Mouse (Mus musculus) forebrain, embryonic 11.5 days (tissue): Measurements from ENCODE around the gene Clmp. TPM values are rescaled to one million over a fixed set of nuclear protein-coding genes. Genes with fewer than 3 reads are reported as not detected.
"Not testable (repeated sequence)": the region's sequence is repeated elsewhere in the genome, so short reads cannot be mapped to it uniquely, and the experiment has no call there.

Experiments used
- ATAC-seq: fragments of 200-750 bp; cut with Nextera tagmentation; replicated peaks from 2 replicates; pipeline ENCODE4 v1.8.0; 2017; ENCODE audit warnings: moderate TSS enrichment; ENCODE audit not compliant: low FRiP score
- DNase-seq: peaks from one replicate; pipeline ENCODE4 v3.0.0-alpha.2; 2017; ENCODE audit warnings: low spot score
- H3K27ac ChIP-seq: fragments of 300-500 bp; sonication (generic); 2 replicates; pipeline ENCODE4 v1.5.1; 2014; ENCODE audit warnings: low read depth, low read length
- H3K27me3 ChIP-seq: fragments of 300-500 bp; sonication (generic); 2 replicates; pipeline ENCODE4 v1.6.1; 2014; ENCODE audit warnings: mild to moderate bottlenecking, low read length, mixed read lengths; ENCODE audit not compliant: control insufficient read depth, insufficient read depth
- H3K36me3 ChIP-seq: fragments of 300-500 bp; sonication (generic); 2 replicates; pipeline ENCODE4 v1.6.1; 2014; ENCODE audit warnings: mild to moderate bottlenecking, low read length, moderate library complexity, mixed read lengths; ENCODE audit not compliant: control insufficient read depth, insufficient read depth
- H3K4me1 ChIP-seq: fragments of 300-500 bp; sonication (generic); replicated peaks from 2 replicates; pipeline ENCODE4 v1.6.1; 2014; ENCODE audit warnings: low read length, mixed read lengths; ENCODE audit not compliant: control insufficient read depth, insufficient read depth
- H3K4me2 ChIP-seq: fragments of 300-500 bp; sonication (generic); 2 replicates; pipeline ENCODE4 v1.6.1; 2014; ENCODE audit warnings: low read depth, mild to moderate bottlenecking, low read length, moderate library complexity, mixed read lengths; ENCODE audit not compliant: severe bottlenecking
- H3K4me3 ChIP-seq: fragments of 300-500 bp; sonication (generic); 2 replicates; pipeline ENCODE4 v1.5.1; 2014; ENCODE audit warnings: low read depth, low read length
- H3K9ac ChIP-seq: fragments of 300-500 bp; sonication (generic); 2 replicates; pipeline ENCODE4 v1.6.1; 2014; ENCODE audit warnings: low read length
- H3K9me3 ChIP-seq: fragments of 300-500 bp; sonication (generic); 2 replicates; pipeline ENCODE4 v1.6.1; 2016; ENCODE audit warnings: low read length, mixed read lengths; ENCODE audit not compliant: control insufficient read depth
- WGBS: fragments of 180-500 bp; shearing (Covaris S2); extraction: QIAGEN DNeasy Blood & Tissue Kit; methylation state at CpG from one replicate; pipeline ENCODE4 v1.1.7; 2014; 5-methylcytosine and 5-hydroxymethylcytosine counted together
- polyA plus RNA-seq: library from polyadenylated mRNA; unstranded; fragments of >200 nt; fragmentation: Nextera tagmentation; extraction: Ambion mirVana; gene quantifications from 2 replicates; pipeline ENCODE4 v1.2.1, GENCODE M21; 2014

The Clmp gene
- polyA plus RNA-seq, 1 experiment from 2014 or later: 23.3 TPM

DNA sequence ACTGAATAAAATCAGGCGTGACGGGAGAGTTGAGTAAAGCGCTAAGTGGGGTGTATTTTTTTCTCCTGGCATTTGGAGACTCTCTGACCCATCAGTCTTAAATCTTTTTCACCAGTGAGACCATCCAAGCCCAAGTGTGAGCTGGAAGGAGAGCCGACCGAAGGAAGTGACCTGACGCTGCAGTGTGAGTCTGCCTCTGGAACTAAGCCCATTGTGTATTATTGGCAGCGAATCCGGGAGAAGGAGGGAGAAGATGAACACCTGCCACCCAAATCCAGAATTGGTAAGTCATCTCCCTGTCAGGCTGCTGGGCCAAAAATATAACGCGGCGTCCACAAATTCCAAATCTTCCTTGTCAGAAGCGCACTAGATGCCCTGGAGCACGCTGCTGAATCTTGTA, 86.5 kb downstream of the Clmp start:
- Histone ChIP-seq H3K4me2 (no peak overlapping the region), H3K4me3 (no peak overlapping the region), H3K9ac (no peak overlapping the region), H3K27ac (no peak overlapping the region), H3K9me3 (no peaks in the 10 kb centered on the region), H3K4me1 (no peaks in the 10 kb centered on the region; the same call in 1 of the 2 replicates), H3K27me3 (no peaks in the 10 kb centered on the region), H3K36me3 (no peaks in the 10 kb centered on the region)
- DNase-seq (no peak), ATAC-seq (no peak)
- 83% methylated on average over 13 of the region's 13 CpGs for WGBS

DNA sequence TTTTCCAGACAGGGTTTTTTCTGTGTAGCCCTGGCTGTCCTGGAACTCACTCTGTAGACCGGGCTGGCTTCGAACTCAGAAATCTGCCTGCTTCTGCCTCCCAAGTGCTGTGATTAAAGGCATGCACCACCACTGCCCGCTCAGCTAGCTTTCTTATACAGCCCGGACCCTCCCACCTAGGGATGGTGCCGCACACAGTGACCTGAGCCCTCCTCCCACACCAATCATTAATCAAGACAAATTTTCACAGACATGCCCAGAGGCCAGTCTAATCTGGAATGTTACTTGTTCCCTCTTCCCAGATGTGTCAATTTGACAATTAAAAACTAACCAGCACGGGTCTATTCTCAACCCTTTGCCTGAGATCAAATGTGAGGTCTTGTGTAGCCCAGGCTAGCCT, 87.4 kb downstream of the Clmp start:
- H3K4me2 ChIP-seq, H3K9me3 ChIP-seq, ATAC-seq, H3K9ac ChIP-seq, H3K27ac ChIP-seq, H3K4me3 ChIP-seq, H3K36me3 ChIP-seq, H3K4me1 ChIP-seq, H3K27me3 ChIP-seq, DNase-seq: not testable (repeated sequence)
- WGBS: 84% methylated on average over 6 of the region's 6 CpGs

DNA sequence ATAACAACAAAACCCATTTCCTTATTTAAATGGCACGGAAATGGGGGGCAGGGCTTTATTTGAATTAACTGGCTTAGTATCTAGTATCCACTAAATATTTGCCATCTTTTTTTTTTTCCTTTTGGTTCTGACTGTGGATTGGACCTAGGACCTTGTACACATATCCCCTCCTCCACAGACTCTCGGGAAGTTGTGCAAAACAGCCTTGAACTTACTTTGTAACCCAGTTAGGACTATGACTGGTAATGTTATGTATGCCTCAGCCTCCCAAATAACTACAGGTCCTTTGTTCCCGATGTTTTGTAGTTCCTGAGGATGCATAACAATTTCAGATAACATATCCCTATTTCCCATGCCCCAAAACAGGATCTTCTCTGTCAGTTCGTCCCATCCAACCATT, 88.1 kb downstream of the Clmp start:
- Histone ChIP-seq H3K4me2 (no peak overlapping the region), H3K27me3 (no peaks in the 10 kb centered on the region), H3K9ac (no peak overlapping the region), H3K4me1 (no peaks in the 10 kb centered on the region; the same call in 1 of the 2 replicates), H3K27ac (no peak overlapping the region), H3K9me3 (no peaks in the 10 kb centered on the region), H3K36me3 (no peaks in the 10 kb centered on the region), H3K4me3 (no peak overlapping the region)
- 86% methylated on average over 4 of the region's 4 CpGs for WGBS
- DNase-seq (no peak), ATAC-seq (no peak)

DNA sequence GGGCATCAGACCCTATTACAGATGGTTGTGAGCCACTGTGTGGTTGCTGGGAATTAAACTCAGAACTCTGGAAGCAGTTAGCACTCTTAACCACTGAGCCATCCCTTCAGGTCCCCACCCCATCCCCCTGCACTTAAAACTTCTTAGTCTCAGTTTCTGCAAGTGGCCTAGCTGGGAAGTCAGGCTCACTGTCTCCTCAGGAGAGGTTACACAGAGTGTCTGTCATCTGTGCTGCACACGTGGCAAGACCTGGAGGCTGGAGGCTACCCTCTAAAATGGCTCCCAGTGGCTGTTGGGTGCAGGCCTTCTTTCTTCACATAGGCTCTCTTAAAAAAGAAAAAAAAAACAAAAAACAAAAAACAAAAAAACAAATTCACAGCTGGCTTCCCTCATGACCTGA, 90.3 kb downstream of the Clmp start:
- no peaks in the 10 kb centered on the region for H3K27me3 ChIP-seq
- no peaks in the 10 kb centered on the region for H3K4me1 ChIP-seq
- H3K4me3 ChIP-seq: no peak overlapping the region
- H3K9me3 ChIP-seq: no peaks in the 10 kb centered on the region
- DNase-seq (no peak), ATAC-seq (no peak)
- no peak overlapping the region for H3K9ac ChIP-seq
- H3K36me3 ChIP-seq: no peaks in the 10 kb centered on the region
- H3K27ac ChIP-seq: no peak overlapping the region
- 74% methylated on average over 1 of the region's 1 CpGs for WGBS
- H3K4me2 ChIP-seq: no peak overlapping the region

DNA sequence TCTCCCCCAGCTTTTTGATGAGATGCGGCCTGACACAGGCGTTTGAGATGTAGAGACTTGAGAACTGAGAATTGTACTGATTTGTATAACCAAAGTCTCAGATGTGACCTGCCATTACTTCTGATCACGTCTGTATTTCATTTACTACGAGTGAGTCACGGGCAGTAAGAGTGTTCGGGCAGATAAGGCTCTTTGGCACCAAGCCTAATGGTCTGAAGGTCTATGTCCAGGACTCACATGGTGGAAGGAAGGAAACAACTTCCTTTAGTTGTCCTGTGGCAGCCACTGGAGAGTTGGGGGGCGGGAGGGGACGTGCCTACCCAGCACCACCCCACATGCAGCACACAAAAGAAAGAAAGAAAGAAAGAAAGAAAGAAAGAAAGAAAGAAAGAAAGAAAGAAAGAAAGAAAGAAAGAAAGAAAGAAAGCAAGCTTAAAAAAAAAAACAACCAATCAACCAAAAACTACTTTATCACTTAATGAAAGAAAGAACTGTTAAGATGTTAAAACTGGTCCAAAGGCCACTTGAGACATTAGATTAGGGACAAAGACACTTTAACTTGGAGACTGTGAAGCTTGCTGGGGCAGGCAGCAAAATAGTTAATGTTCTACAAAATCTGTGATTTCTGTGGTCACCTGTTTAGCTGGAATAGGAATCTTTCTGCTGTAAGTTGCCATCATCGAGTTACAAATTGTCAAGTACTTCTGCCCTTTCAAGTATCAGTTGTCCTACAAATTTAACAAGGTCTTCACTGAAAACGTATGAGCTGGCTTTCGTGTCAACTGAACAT, 90.9 kb downstream of the Clmp start:
- H3K4me1 ChIP-seq: no peaks in the 10 kb centered on the region
- no peaks in the 10 kb centered on the region for H3K27me3 ChIP-seq
- 79% methylated on average over 11 of the region's 11 CpGs for WGBS
- no peak for DNase-seq
- no peak overlapping the region for H3K9ac ChIP-seq
- H3K9me3 ChIP-seq: no peaks in the 10 kb centered on the region
- no peak overlapping the region for H3K4me2 ChIP-seq
- H3K27ac ChIP-seq: no peak overlapping the region
- ATAC-seq: no peak
- H3K4me3 ChIP-seq: no peak overlapping the region
- no peaks in the 10 kb centered on the region for H3K36me3 ChIP-seq

DNA sequence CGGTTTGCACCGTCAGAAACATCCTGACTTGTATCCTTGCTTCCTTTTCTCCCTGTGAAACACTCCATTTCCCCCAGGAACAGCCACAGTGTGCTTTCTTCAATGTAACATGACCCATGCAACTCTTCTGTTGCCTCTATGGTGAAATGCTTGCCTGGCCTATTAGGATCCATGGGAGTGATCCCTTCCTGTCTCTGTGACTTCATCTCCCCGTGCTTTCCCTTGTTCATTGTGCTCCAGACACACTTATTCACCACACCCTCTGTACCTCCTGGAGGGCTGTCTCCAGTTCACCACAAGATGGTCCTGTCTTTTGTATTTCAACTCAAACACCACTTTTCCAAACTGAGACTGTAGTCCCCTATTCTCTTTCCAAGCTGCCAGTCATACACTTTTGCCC, 94.3 kb downstream of the Clmp start:
- Histone ChIP-seq H3K27me3 (peaks cover 4% of the 10 kb centered on the region; the same call in 1 of the 2 replicates), H3K4me1 (peaks cover 6% of the 10 kb centered on the region; the same call in 1 of the 2 replicates), H3K9me3 (no peaks in the 10 kb centered on the region), H3K36me3 (no peaks in the 10 kb centered on the region), H3K4me3 (no peak overlapping the region), H3K9ac (no peak overlapping the region), H3K27ac (no peak overlapping the region), H3K4me2 (no peak overlapping the region)
- WGBS: 73% methylated on average over 3 of the region's 3 CpGs
- ATAC-seq (no peak), DNase-seq (no peak)

DNA sequence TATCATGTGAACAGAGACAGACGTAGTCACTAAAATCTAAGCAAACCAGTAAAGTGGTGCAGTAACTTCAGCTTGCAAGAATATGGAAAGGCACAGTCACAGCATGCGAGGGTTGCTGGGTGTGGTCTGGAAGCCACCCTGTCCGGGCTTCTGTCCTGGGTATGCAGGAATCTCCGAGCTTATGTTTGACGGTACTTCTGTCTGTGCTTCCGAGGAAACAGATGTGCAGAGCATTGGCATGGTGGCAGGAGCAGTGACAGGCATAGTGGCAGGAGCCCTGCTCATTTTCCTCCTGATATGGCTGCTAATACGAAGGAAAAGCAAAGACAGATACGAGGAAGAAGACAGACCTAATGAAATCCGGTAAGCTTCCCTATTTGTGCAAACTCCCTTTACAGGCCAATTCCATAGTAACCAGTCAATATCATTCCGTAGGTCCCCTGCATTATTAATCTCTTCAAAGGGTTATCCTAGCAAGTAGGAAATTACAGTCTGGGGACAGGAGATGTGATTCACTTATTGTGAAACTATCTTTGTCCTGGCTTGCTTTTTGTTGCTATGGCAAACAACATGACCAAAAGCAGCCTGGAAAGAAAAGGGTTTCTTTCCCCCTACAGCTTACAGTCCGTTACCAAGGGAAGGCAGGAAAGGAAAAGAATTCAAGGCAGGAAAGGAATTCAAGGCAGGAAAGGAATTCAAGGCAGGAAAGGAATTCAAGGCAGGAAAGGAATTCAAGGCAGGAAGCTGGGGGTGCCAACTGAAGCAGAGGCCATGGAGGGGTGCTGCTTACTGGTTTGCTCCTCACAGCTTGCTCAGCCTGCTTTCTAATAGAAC, 95.3 kb downstream of the Clmp start:
- no peak overlapping the region for H3K27ac ChIP-seq
- H3K36me3 ChIP-seq: no peaks in the 10 kb centered on the region
- ATAC-seq: no peak
- DNase-seq: no peak
- WGBS: 79% methylated on average over 11 of the region's 11 CpGs
- H3K4me2 ChIP-seq: no peak overlapping the region
- no peak overlapping the region for H3K9ac ChIP-seq
- H3K9me3 ChIP-seq: no peaks in the 10 kb centered on the region
- H3K4me1 ChIP-seq: peaks cover 8% of the 10 kb centered on the region; the same call in 1 of the 2 replicates
- peaks cover 4% of the 10 kb centered on the region; the same call in 1 of the 2 replicates for H3K27me3 ChIP-seq
- H3K4me3 ChIP-seq: no peak overlapping the region

DNA sequence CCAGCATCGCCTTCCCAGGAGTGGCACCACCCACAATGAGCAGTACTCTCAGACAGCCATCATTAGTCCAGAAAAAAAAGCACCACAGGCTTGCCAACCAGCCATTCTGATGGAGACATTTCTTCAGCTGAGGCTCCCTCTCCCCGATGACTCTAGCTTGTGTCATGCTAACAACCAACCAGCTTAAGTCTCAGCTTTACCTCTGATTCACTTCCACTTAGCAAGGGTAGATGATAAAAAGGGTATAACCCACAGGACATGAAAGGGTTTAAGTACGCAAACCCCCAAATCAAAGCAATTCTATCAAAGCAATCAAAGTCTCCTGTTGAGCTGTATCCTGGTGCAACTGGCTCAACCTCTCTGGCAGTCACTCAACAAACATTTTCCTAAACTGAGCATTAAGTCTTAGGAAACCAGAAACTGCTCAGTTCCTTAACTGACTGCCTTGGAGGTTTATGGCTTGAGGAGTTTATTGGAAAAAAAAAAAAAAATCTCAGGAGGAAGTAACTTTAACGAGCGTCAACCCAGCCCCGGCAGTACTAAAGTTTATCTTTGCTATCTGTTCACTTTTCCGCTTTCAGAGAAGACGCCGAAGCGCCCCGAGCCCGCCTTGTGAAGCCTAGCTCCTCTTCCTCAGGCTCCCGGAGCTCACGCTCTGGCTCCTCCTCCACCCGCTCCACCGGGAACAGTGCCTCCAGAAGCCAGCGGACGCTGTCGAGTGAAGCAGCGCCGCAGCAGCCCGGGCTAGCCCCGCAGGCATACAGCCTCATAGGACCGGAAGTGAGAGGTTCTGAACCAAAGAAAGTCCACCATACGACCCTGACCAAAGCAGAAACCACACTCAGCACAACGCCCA, 96.2 kb downstream of the Clmp start:
- DNase-seq: peak; percentile 62
- 31% methylated on average over 26 of the region's 26 CpGs for WGBS
- H3K27me3 ChIP-seq: peaks cover 4% of the 10 kb centered on the region; the same call in 1 of the 2 replicates
- no peak for ATAC-seq
- H3K9me3 ChIP-seq: no peaks in the 10 kb centered on the region
- no peaks in the 10 kb centered on the region for H3K36me3 ChIP-seq
- H3K4me2 ChIP-seq: peak overlapping the region; percentile 15; the same call in 1 of the 2 replicates
- H3K9ac ChIP-seq: no peak overlapping the region
- no peak overlapping the region for H3K27ac ChIP-seq
- peaks cover 8% of the 10 kb centered on the region; the same call in 1 of the 2 replicates for H3K4me1 ChIP-seq
- H3K4me3 ChIP-seq: no peak overlapping the region
